Mouse (Mus musculus) cerebellum, adult 2 months (tissue): ENCODE results near the gene Zkscan14.

ENCODE experiments used
- CTCF ChIP-seq: fragments of 200-500 bp; IDR thresholded peaks from 2 replicates; pipeline ENCODE4 v1.5.1; 2011; ENCODE audit warnings: low read depth, mild to moderate bottlenecking, control low read depth, low read length, moderate library complexity, borderline replicate concordance; ENCODE audit not compliant: insufficient read depth
- POLR2A ChIP-seq: fragments of 200-500 bp; IDR thresholded peaks from 2 replicates; pipeline ENCODE4 v1.6.1; 2011; ENCODE audit warnings: low read length, control low read depth, borderline replicate concordance; ENCODE audit not compliant: insufficient read depth

- TF ChIP-seq POLR2A (no peak), CTCF (no peak)
Measured at GRCm38 (mm10) chr5:145185244-145185643, 16.4 kb downstream of the Zkscan14 start.
